ENCODE assay signal across 8 mouse cellular contexts in the genomic region with DNA sequence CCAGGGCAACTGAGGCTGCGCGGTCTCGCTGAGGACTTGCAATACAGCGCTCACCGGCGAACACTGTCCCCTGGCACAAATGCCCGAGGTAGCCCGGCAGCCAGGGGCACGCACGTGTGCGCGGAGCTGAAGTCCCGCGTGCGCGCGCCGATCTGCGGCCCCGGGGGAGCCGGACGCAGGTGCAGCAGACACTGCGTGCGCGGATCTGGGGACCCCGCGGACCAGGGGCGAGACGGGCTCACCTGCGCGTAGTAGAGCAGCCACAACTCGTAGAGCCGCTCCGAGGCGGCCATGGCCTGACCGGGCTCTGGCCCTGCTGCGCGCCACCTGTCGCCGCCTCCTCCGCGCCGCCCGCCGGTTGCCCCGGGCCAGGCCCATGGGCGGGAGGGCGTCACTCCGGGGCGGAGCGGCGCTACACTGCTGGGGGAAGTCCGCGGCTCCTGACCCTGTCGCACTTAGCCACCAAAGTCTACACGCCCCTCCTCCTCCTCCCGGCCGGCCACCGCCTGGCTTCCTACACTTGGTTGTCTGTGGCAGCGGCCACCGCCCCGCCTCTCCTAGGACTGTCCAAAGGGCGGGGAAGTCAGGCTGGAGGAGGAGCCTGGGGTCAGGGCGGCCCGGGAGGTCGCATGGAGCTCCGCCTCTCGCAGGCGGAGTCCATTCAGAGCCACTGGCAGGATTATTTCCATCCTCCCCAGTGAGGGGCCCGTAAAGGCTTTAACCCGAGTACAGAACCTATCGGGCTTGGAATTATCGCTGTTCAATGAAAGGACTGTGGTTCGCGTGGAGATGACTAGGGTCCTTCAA. TPM values are rescaled to one million over a fixed set of nuclear protein-coding genes. Genes with fewer than 3 reads are reported as not detected.
DNase-seq lines count a peak whose midpoint lies in the region; ATAC-seq lines count a peak whose summit lies in the region.

A gene (minus strand): TSS at position 507 of the 807 bp plus-strand sequence.

- intact Hi-C loops in left cerebral cortex, postnatal 10 days (cut with DNase I): no loop called here

- peak within 1 kb of the TSS; percentile 54 for H3K4me3 ChIP-seq in intestine, embryonic 14.5 days (ENCODE audit: low read depth, low read length)

- ATAC-seq in intestine, embryonic 14.5 days (replicated peaks; ENCODE audit: low FRiP score, low TSS enrichment, low read depth): peak; percentile 83
- ATAC-seq in megakaryocyte progenitor cell, adult 5-6 weeks (replicated peaks; ENCODE audit: poor library complexity): peak; percentile 65

- H3K9ac ChIP-seq in intestine, embryonic 14.5 days (ENCODE audit: low read length): peak within 1 kb of the TSS; percentile 53

- H3K9me3 ChIP-seq in intestine, embryonic 14.5 days (ENCODE audit: control insufficient read depth, low read length): no peaks in the 10 kb centered on the region

- 0 out of 2 replicates have a peak within 1 kb of the TSS, but pooled peaks have one; percentile 24 for H3K27ac ChIP-seq in intestine, embryonic 14.5 days (ENCODE audit: low read depth)

- H3K36me3 ChIP-seq in intestine, embryonic 14.5 days (ENCODE audit: control insufficient read depth, insufficient read depth, low read length): no peaks in the 10 kb centered on the region

- H3K27me3 ChIP-seq in intestine, embryonic 14.5 days (replicated peaks; ENCODE audit: control insufficient read depth, insufficient read depth, low read length): peaks cover 24% of the 10 kb centered on the region

- H3K4me2 ChIP-seq in intestine, embryonic 14.5 days (ENCODE audit: low read length): peak within 1 kb of the TSS; percentile 91

- under 1% methylated on average over 75 of the region's 75 CpGs for WGBS in intestine, embryonic 14.5 days

- H3K4me1 ChIP-seq in intestine, embryonic 14.5 days (replicated peaks; ENCODE audit: control insufficient read depth, insufficient read depth, low read length): peaks cover 17% of the 10 kb centered on the region

- peak; percentile 98 for DNase-seq in adrenal gland, adult (ENCODE audit: inconsistent age in 2 of 2, low spot score in 1 of 2)
- peak; percentile 93 for DNase-seq in embryo, embryonic 11 days
- DNase-seq in gastrocnemius, postnatal 25 days: peak; percentile 95
- DNase-seq in intestine, embryonic 14.5 days (ENCODE audit: low spot score): peak; percentile 88
- peak; percentile 74 to 95 for DNase-seq in left cerebral cortex, postnatal 10 days (ENCODE audit: extremely low spot score in 1 of 2, low spot score in 2 of 2)
- DNase-seq in right cerebral cortex, postnatal 10 days (ENCODE audit: low spot score in 2 of 2): peak; percentile 87
- peak; percentile 86 for DNase-seq in urinary bladder, postnatal 25 days (ENCODE audit: low spot score)

RNA-seq across cellular contexts. Expression of the gene that starts here (rescaled TPM):
- 1 to 10 TPM; 2.9 to 3.2 TPM for total RNA-seq in gastrocnemius, postnatal 25 days (2021)
- polyA plus RNA-seq in intestine, embryonic 14.5 days (2014; fragmentation: Nextera tagmentation; extraction: Ambion mirVana): 4.0 and 4.7 TPM in 2 replicates
- total RNA-seq in left cerebral cortex, postnatal 10 days (2021): 10 to 100 TPM; 12.6 to 12.7 TPM
- 20.1 and 24.1 TPM in 2 replicates for total RNA-seq in megakaryocyte progenitor cell, adult 5-6 weeks (2015)
- 10.3 and 19.3 TPM in 2 replicates for total RNA-seq in megakaryocyte progenitor cell, adult 5-6 weeks (2017)

Comparison
In these comparisons a context has a peak if more than half of its experiments do, and no peak if none do; other contexts are left out.
1. Peak in every context shown above with its lines: DNase-seq, ATAC-seq, H3K4me3 ChIP-seq and H3K27ac ChIP-seq.